Mouse (Mus musculus): ENCODE results near the gene Rnf149.

- TF ChIP-seq CTCF (IDR thresholded peaks at IDR 0.05; ENCODE audit: borderline replicate concordance, extremely low read depth, insufficient read depth, insufficient read length) (no peak), POLR2A (IDR thresholded peaks at IDR 0.05; ENCODE audit: borderline replicate concordance, extremely low read depth, insufficient read depth, insufficient read length, poor library complexity, severe bottlenecking) (no peak)
These were observed 568 bp downstream of the Rnf149 start for GRCm38 (mm10) chr1:39576431-39577243.
